Mouse (Mus musculus) embryonic facial prominence, embryonic 15.5 days (tissue): Measurements from ENCODE around the gene Ppp2r5c. TPM values are rescaled to one million over a fixed set of nuclear protein-coding genes. Genes with fewer than 3 reads are reported as not detected.

Experiments
- ATAC-seq: fragments of 200-750 bp; cut with Nextera tagmentation; 2 replicates; pipeline ENCODE4 v1.8.0; 2017; ENCODE audit warnings: low read depth, moderate TSS enrichment; ENCODE audit not compliant: insufficient number of reproducible peaks, low FRiP score, low TSS enrichment
- H3K27ac ChIP-seq: fragments of 300-500 bp; sonication (generic); replicated peaks from 2 replicates; pipeline ENCODE4 v1.5.1; 2015; ENCODE audit warnings: mild to moderate bottlenecking, inconsistent platforms
- H3K27me3 ChIP-seq: fragments of 300-500 bp; sonication (generic); 2 replicates; pipeline ENCODE4 v1.6.1; 2015; ENCODE audit warnings: inconsistent platforms
- H3K36me3 ChIP-seq: fragments of 300-500 bp; sonication (generic); 2 replicates; pipeline ENCODE4 v1.6.1; 2015; ENCODE audit warnings: mild to moderate bottlenecking, inconsistent platforms
- H3K4me1 ChIP-seq: fragments of 300-500 bp; sonication (generic); 2 replicates; pipeline ENCODE4 v1.6.1; 2015; ENCODE audit warnings: inconsistent platforms
- H3K4me2 ChIP-seq: fragments of 300-500 bp; sonication (generic); replicated peaks from 2 replicates; pipeline ENCODE4 v1.6.1; 2015; ENCODE audit warnings: mild to moderate bottlenecking, inconsistent platforms
- H3K4me3 ChIP-seq: fragments of 300-500 bp; sonication (generic); replicated peaks from 2 replicates; pipeline ENCODE4 v1.5.1; 2015; ENCODE audit warnings: mild to moderate bottlenecking, inconsistent platforms
- H3K9ac ChIP-seq: fragments of 300-500 bp; sonication (generic); 2 replicates; pipeline ENCODE4 v1.6.1; 2015; ENCODE audit warnings: inconsistent platforms
- H3K9me3 ChIP-seq: fragments of 300-500 bp; sonication (generic); replicated peaks from 2 replicates; pipeline ENCODE4 v1.6.1; 2016; ENCODE audit warnings: inconsistent platforms
- WGBS: fragments of 180-500 bp; shearing (Covaris S2); methylation state at CpG from one replicate; pipeline ENCODE4 v1.1.7; 2015; 5-methylcytosine and 5-hydroxymethylcytosine counted together
- polyA plus RNA-seq: library from polyadenylated mRNA; unstranded; fragments of >200 nt; fragmentation: Nextera tagmentation; extraction: Ambion mirVana; gene quantifications from 2 replicates; pipeline ENCODE4 v1.2.1, GENCODE M21; 2015

Gene Ppp2r5c
- polyA plus RNA-seq, result 132 and 138 TPM in 2 replicates

DNA sequence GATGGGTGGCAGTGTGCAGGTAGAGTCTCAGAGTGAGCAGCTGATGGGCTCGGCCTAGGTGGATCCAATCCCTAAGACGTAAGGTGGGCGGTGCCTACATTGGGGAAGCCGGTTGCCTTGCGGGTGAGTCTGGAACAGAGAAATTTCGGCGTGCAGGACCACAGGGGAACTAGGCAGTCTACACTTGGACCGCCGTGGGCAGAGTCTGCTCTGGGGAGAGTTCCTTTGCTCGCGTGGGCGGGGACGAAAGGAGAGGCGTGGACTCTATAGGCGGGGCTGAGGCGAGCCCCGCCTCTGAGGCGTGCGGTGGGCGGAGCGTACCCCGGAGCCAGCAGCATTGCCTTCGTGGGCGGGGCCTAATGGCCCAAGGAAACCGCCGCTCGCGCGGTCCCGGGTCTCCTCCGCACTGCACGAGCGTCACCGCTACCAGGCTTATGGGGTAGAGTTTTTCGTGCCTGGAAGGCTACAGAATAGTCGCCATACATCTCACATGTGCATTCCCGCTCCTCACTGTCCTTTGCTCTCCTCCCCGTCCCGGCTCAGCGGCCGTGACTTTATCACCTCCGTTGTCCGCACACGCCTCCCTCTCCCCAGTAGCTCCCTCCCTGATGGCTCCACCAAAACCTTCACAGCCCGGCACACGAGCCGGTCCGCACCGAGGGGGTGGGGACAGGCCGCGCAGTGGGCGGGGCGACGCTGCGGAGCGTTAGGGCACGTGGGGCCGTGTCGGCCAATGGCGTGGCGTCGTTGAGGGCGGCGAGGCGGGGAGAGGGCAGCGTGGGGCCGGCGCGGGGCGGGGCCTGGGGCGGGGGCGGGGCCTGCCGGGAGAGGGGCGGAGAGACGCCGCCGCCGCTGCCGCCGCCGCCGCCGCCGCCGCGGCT is at the start of gene Ppp2r5c:
TSS of gene Ppp2r5c (plus strand) at position 831 of the 881 bp plus-strand sequence.
- H3K9me3 ChIP-seq, result no peaks in the 10 kb centered on the region
- peak; percentile 97 for ATAC-seq
- peak within 1 kb of the TSS; percentile 81 for H3K4me2 ChIP-seq
- peaks cover 14% of the 10 kb centered on the region; the same call in 1 of the 2 replicates for H3K4me1 ChIP-seq
- WGBS, result under 1% methylated on average over 75 of the region's 86 CpGs
- peak within 1 kb of the TSS; percentile 88 for H3K4me3 ChIP-seq
- peaks cover 5% of the 10 kb centered on the region; the same call in 1 of the 2 replicates for H3K36me3 ChIP-seq
- H3K27ac ChIP-seq, result peak within 1 kb of the TSS; percentile 96
- peak within 1 kb of the TSS; percentile 75 for H3K9ac ChIP-seq
- H3K27me3 ChIP-seq, result no peaks in the 10 kb centered on the region

DNA sequence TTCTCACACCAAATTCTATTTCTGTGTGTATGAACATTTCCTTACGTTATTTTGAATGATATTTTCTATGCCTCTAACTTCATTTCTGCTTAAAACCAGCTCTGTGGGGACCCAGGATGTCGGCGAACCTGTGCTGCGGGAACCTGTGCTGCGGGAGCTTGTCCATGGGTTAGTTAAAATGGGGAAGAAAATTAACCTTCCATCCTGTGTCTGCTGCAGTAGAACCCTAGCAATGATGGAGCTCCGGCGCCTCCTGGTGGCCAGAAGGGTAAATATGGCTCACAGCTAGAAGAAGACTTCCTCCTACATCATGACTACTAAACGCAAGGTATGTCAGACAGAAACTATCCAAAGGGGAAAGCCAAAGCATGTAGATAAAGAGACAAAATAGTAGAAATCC is 48.6 kb upstream of the Ppp2r5c start:
- WGBS, result 27% methylated on average over 8 of the region's 8 CpGs
- Histone ChIP-seq H3K27ac (no peak overlapping the region), H3K4me3 (no peak overlapping the region), H3K9ac (no peak overlapping the region), H3K9me3 (no peaks in the 10 kb centered on the region), H3K4me2 (no peak overlapping the region), H3K36me3 (no peaks in the 10 kb centered on the region), H3K27me3 (no peaks in the 10 kb centered on the region), H3K4me1 (no peaks in the 10 kb centered on the region)
- no peak for ATAC-seq

DNA sequence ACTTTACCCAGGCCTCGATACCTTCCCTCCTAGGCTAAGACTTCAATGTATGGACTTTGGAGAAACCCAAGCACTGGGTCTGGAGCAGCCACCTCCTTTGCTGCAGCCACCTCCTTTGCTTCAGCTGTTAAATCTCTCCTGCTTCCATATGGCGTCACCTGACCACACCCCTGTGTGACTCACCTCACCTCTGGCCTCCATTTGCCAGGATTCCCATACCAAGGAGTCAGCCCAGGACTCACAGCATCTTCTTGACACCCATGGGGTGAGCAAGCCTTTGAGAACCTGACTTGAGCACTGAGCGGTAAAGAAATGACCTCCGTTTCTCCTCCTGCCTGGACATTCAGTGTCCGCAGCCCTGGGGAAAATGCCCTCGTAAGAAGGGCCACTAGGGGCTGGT is 47.8 kb upstream of the Ppp2r5c start:
- H3K27me3 ChIP-seq, result no peaks in the 10 kb centered on the region
- no peak for ATAC-seq
- H3K9ac ChIP-seq, result no peak overlapping the region
- no peak overlapping the region for H3K4me2 ChIP-seq
- no peaks in the 10 kb centered on the region for H3K36me3 ChIP-seq
- 85% methylated on average over 6 of the region's 6 CpGs for WGBS
- no peak overlapping the region for H3K27ac ChIP-seq
- no peaks in the 10 kb centered on the region for H3K4me1 ChIP-seq
- no peak overlapping the region for H3K4me3 ChIP-seq
- no peaks in the 10 kb centered on the region for H3K9me3 ChIP-seq

DNA sequence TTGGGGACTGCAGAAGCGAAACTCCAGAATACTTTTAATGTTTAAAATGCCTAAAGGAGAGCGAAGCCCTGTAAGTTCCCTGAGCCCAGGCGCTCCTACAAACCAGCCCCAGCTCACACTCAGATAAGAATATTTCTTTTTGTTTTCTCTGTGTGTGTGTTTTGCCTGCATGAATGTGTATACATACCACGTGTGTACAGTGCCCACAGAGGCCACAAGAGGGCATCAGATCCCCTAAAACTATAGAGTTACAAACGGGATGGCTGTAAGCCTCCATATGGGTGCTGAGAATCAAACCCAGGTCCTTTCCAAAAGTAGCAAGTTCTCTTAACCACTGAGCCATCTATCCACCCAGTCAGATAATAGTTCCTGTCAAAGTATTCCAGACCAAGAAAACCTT is 46.0 kb upstream of the Ppp2r5c start:
- H3K27me3 ChIP-seq, result no peaks in the 10 kb centered on the region
- no peaks in the 10 kb centered on the region for H3K9me3 ChIP-seq
- H3K27ac ChIP-seq, result no peak overlapping the region
- no peak overlapping the region for H3K4me3 ChIP-seq
- no peak overlapping the region for H3K9ac ChIP-seq
- no peak overlapping the region for H3K4me2 ChIP-seq
- 86% methylated on average over 5 of the region's 5 CpGs for WGBS
- no peak for ATAC-seq
- H3K36me3 ChIP-seq, result no peaks in the 10 kb centered on the region
- H3K4me1 ChIP-seq, result no peaks in the 10 kb centered on the region

DNA sequence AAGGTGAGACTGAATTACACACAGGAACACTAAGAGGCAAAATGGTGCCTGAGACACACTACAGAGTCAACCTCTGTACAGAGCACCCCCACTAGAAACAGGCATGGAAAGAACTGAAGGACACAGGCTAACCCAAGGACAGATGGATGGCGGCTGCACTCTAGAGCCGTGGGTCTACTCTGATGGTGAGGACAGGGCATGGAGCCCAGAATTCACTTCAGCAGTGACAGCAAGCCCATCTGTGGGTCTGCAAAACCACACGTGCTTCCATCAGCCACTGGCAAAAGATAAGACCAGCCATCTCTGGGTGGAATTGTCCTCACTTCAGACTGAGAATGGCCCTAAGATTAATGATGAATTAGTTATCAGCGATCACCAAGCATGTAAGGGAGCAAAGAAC is 45.0 kb upstream of the Ppp2r5c start:
- Histone ChIP-seq H3K4me2 (no peak overlapping the region), H3K9me3 (no peaks in the 10 kb centered on the region), H3K4me3 (no peak overlapping the region), H3K9ac (no peak overlapping the region), H3K27me3 (no peaks in the 10 kb centered on the region), H3K36me3 (no peaks in the 10 kb centered on the region), H3K4me1 (no peaks in the 10 kb centered on the region), H3K27ac (no peak overlapping the region)
- ATAC-seq, result no peak
- 94% methylated on average over 4 of the region's 4 CpGs for WGBS

DNA sequence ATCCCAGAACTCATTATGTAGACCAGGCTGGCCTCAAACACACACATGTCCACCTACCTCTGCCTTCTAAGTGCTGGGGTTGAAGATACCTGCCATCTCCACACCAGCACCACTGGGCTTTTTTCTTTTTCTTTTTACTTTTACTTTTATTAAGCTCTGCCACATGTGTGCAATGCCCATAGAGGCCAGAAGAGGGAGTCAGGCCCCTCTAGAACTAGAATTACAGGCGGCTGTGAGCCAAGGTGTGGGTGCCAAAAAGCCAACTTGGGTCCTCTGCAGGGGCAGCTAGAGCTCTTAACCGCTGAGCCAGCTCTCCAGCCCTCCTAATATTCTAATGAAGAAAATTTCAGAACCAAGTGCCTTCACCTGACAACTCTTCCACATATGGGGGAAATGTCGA is 30.7 kb upstream of the Ppp2r5c start:
- Histone ChIP-seq H3K9me3 (no peaks in the 10 kb centered on the region), H3K9ac (no peak overlapping the region), H3K36me3 (no peaks in the 10 kb centered on the region), H3K4me2 (no peak overlapping the region), H3K4me3 (no peak overlapping the region), H3K4me1 (no peaks in the 10 kb centered on the region), H3K27me3 (no peaks in the 10 kb centered on the region), H3K27ac (no peak overlapping the region)
- WGBS, result 48% methylated on average over 3 of the region's 3 CpGs
- ATAC-seq, result no peak

DNA sequence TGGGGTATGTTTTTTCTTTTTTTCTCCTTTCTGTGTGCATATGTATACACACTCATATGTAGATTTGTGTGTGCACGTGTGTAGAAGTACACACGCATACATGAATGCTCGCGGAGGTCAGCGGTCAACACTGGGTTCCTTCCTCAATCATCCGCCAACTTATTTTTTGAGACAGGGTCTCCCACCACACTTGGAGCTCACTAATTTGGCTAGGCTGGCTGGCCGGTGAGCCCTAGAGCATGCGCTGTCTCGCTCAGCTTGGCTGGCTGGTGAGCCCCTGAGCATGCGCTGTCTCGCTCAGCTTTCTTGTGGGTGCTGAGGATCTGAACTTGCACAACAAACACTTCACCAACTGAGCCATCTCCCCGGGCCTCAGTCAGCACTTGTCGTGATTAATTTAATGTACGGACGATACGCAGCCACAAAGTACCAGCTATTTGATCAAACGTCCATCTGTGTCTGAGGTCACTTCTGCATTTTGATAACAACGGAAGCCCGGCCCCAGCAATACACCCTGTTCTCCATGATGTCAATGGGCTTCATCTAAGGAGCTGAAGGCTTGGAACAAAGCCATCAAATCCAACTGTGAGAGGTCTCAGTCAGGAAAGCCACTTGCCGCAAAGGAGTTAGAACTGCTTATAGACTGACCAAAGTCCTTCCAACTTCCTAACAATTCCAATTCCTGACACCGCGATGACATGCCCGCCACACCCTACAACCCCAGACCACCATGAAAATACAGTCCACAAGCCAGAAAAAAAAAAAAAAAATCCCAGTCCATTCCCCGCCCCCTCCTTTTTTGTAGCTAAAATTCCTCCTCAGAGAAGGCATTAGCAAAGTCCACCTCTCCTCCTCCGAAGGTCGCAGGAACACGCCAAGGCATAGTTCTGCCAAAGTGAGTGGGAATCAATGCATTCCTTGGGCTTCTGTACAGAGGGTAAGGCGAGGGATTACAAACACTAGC is 29.6 kb upstream of the Ppp2r5c start:
- peak; percentile 36; the same call in 1 of the 2 replicates for ATAC-seq

DNA sequence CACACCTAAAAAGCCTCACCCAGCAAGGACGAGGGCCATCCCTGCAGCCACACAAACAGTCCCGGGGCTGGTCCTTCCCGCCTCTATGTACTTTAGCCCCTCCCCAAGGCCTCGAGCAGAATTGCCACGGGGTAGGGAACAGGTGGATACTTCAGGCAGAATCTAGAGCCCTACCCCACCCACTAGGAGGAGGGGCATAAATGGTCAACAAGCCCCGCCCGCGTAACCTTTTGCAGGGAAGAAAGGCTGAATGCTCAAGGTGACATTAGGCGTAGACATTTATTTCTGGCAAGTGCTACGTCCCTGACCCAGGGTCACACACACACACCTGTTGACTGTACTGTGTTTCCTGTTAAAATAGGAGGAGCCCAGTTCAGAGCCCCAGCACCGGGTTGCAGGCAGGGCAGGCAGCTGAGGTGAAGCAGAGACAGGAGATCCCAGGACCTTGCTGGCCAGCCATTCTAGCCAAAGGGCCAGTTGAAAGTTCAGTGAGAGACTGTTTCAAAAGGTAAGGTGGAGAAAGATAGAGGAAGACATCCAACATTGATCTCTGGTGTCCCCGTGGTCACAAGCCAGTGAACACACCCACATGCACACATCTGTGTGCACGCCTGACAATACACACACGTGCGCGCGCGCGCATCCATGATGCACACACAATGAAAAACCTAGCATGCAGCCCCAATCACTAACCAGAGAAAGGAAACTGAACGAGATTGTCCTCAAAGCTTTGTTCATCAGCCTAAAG is 28.8 kb upstream of the Ppp2r5c start:
- 0 out of 2 replicates have a peak, but pooled peaks have one; percentile 34 for ATAC-seq

More for the DNA sequence above, 29.6 kb upstream of the Ppp2r5c start:
- Histone ChIP-seq H3K9ac (no peak overlapping the region), H3K27ac (no peak overlapping the region), H3K27me3 (no peaks in the 10 kb centered on the region), H3K36me3 (no peaks in the 10 kb centered on the region), H3K9me3 (no peaks in the 10 kb centered on the region), H3K4me2 (peak overlapping the region; percentile 19; the same call in 1 of the 2 replicates), H3K4me3 (0 out of 2 replicates have a peak overlapping the region, but pooled peaks have one; percentile 2), H3K4me1 (no peaks in the 10 kb centered on the region)
- WGBS, result 44% methylated on average over 28 of the region's 28 CpGs

DNA sequence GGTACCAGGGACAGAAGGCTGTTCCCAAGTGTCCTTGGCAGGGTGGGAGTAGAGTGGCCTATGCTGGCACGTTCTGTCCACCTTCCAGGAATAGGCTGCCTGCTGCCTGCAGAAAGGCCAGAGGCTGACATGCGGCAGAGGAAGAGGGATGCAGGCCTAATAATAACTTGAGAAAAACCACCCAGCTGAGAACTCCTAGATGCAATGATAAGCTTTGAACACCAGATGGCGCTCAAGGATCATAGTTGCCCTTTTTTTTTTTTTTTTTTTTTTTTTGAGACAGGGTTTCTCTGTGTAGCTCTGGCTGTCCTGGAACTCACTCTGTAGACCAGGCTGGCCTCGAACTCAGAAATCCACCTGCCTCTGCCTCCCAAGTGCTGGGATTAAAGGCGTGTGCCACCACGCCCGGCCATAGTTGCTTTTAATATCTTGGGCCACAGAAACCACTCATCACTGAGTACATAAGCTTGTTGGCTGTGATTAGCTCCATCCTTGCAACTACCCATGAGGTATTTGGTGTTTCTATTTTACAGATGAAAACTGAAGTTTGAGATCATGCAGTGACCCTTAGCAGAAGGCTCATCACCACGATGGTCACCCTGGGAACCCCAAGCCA is 28.1 kb upstream of the Ppp2r5c start:
- H3K9me3 ChIP-seq, result no peaks in the 10 kb centered on the region
- 29% methylated on average over 8 of the region's 8 CpGs for WGBS
- H3K36me3 ChIP-seq, result no peaks in the 10 kb centered on the region
- H3K27ac ChIP-seq, result no peak overlapping the region
- H3K4me1 ChIP-seq, result no peaks in the 10 kb centered on the region
- H3K4me3 ChIP-seq, result no peak overlapping the region
- H3K27me3 ChIP-seq, result no peaks in the 10 kb centered on the region
- H3K9ac ChIP-seq, result no peak overlapping the region
- no peak for ATAC-seq
- no peak overlapping the region for H3K4me2 ChIP-seq

More for the DNA sequence above, 28.8 kb upstream of the Ppp2r5c start:
- H3K27me3 ChIP-seq, result no peaks in the 10 kb centered on the region
- H3K4me3 ChIP-seq, result no peak overlapping the region
- H3K9ac ChIP-seq, result no peak overlapping the region
- no peak overlapping the region for H3K4me2 ChIP-seq
- H3K27ac ChIP-seq, result no peak overlapping the region
- H3K36me3 ChIP-seq, result no peaks in the 10 kb centered on the region
- 47% methylated on average over 20 of the region's 20 CpGs for WGBS
- H3K4me1 ChIP-seq, result no peaks in the 10 kb centered on the region
- H3K9me3 ChIP-seq, result no peaks in the 10 kb centered on the region

DNA sequence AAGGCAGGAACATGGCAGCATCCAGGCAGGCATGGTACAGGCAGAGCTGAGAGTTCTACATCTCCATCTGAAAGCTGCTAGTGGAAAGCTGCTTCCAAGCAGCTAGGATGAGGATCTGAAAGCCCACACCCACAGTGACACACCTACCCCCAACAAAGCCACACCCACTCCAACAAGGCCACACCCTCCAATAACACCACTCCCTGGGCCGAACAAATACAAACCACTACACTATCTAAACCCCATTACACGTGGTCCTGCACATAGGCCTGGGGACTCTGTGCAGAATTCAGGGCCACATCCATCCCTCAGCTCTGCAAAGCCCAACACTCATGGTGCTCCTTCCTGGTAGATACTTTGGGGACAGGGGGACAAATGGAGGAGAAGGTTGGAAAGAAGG is 27.0 kb upstream of the Ppp2r5c start:
- Histone ChIP-seq H3K27ac (no peak overlapping the region), H3K4me3 (no peak overlapping the region), H3K4me2 (no peak overlapping the region), H3K27me3 (no peaks in the 10 kb centered on the region), H3K9me3 (no peaks in the 10 kb centered on the region), H3K4me1 (no peaks in the 10 kb centered on the region), H3K36me3 (no peaks in the 10 kb centered on the region), H3K9ac (no peak overlapping the region)
- WGBS, result 46% methylated on average over 2 of the region's 2 CpGs
- no peak for ATAC-seq
